Mouse (Mus musculus): Measurements from ENCODE around the gene Dennd4c. TPM values are rescaled to one million over a fixed set of nuclear protein-coding genes. Genes with fewer than 3 reads are reported as not detected.

Gene Dennd4c
- total RNA-seq, 4 experiments from 2014 or later: 10.7 to 12.2 (median 11.6) TPM

DNA sequence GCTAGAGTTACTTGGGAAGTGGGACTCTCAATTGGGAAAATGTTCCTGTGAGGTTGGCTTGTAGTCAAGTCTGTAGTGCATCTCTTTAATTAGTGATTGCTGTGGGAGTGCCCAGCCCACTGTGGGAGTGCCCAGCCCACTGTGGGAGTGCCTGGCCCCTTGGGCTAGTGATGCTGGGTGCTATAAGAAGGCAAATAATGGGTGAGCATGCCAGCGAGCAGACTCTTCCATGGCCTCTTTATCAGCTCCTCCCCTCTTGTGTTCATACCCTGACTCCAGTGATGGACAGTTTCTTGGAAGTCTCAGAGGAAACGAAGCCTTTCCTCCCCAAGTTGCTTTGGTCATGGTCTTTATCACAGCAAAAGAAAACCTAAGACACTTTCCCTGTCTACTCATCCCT, 134.1 kb downstream of the Dennd4c start:
- no peak for DNase-seq (ENCODE audit: low spot score in 2 of 2)

DNA sequence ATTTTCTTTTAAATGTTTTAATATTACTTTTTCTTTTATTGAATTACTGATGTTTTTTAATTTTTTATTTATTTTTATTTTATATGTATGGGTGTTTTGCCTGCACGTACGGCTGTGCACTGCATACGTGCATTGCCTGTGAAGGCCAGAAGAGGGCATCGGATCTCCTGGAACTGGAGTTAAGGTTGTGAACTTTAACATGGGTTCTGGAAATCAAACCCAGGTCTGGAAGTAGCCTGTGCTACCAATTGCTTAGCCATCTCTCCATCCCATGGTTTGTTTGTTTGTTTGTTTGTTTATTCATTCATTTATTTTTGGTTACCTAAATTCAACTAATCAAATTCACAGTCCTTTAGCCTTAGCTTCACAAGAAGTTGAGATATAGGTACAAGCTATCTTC, 136.6 kb downstream of the Dennd4c start:
- DNase-seq (ENCODE audit: low spot score in 2 of 2): no peak

- DNase-seq (ENCODE audit: low spot score in 2 of 2): no peak
Measured at GRCm38 (mm10) chr4:86885790-86886159, 137.4 kb downstream of the Dennd4c start.

GRCm38 (mm10) chr4:86886160-86886878, 138.0 kb downstream of the Dennd4c start:
- DNase-seq (ENCODE audit: low spot score in 2 of 2): no peak

DNA sequence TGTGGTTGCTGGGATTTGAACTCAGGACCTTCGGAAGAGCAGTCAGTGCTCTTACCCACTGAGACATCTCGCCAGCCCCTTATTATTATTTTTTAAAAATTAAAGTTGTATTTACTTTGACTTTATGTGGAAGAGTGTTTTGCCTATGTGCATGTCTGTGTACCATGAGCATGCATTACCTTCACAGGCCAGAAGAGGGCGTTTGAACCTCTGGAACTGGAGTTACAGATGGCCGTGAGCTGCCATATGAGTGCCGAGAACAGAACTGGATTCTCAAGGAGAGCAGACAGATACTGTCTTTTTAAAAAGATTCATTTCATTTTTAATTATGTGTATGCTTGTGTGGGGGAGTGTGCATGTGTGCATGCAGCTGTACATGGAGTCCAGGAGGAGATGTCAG, 139.5 kb downstream of the Dennd4c start:
- DNase-seq (ENCODE audit: low spot score in 2 of 2): no peak

GRCm38 (mm10) chr4:86897411-86897810, 149.1 kb downstream of the Dennd4c start:
- DNase-seq (ENCODE audit: low spot score in 2 of 2): no peak

GRCm38 (mm10) chr4:86898791-86899474, 150.6 kb downstream of the Dennd4c start:
- no peak for DNase-seq (ENCODE audit: low spot score in 2 of 2)

Other genes with a start within 250 kb of the Dennd4c start
- gene Saxo1, start 190.2 kb upstream of the Dennd4c start, total RNA-seq (2022): not detected
- gene Rraga, start 172.9 kb upstream of the Dennd4c start, total RNA-seq (2022): 100 to 1,000 TPM; 137 to 150 (median 140) TPM
- 10 to 100 TPM in 3 of 4 experiments, 1 to 10 TPM in 1; 9.0 to 11.0 (median 10.5) TPM for gene Haus6, start 136.5 kb upstream of the Dennd4c start, total RNA-seq (2022)
- 10 to 100 TPM; 12.3 to 24.9 (median 18.8) TPM for gene Plin2, start 78.5 kb upstream of the Dennd4c start, total RNA-seq (2022)
- 100 to 1,000 TPM; 447 to 482 (median 465) TPM for gene Rps6, start 108.9 kb downstream of the Dennd4c start, total RNA-seq (2022)
- gene Acer2, start 125.8 kb downstream of the Dennd4c start, total RNA-seq (2022): 10 to 100 TPM in 2 of 4 experiments, 1 to 10 TPM in 2; 6.5 to 11.5 (median 9.3) TPM